Mouse (Mus musculus): ENCODE results near the gene Kti12. TPM values are rescaled to one million over a fixed set of nuclear protein-coding genes. Genes with fewer than 3 reads are reported as not detected.

Gene Kti12
- total and polyA plus RNA-seq, 2 experiments from 2014 or later: 26.3 to 34.4 TPM

- ATAC-seq (no peak), DNase-seq (no peak)
- WGBS: 91% methylated on average over 2 of the region's 2 CpGs
- no peaks in the 10 kb centered on the region for H3K27me3 ChIP-seq (ENCODE audit: insufficient read depth, low read length)
- H3K9ac ChIP-seq: no peak overlapping the region
- H3K9me3 ChIP-seq (ENCODE audit: low read length): no peaks in the 10 kb centered on the region
- H3K27ac ChIP-seq (ENCODE audit: low read depth, low read length): no peak overlapping the region
- H3K4me2 ChIP-seq (ENCODE audit: low read depth): no peak overlapping the region
- no peak overlapping the region for H3K4me3 ChIP-seq (ENCODE audit: low read depth, low read length)
- no peak for TF ChIP-seq CTCF (IDR thresholded peaks at IDR 0.05; ENCODE audit: low read depth)
- peaks cover 6% of the 10 kb centered on the region; the same call in 1 of the 2 replicates for H3K4me1 ChIP-seq (ENCODE audit: insufficient read depth)
- H3K36me3 ChIP-seq (ENCODE audit: insufficient read depth): peaks cover 39% of the 10 kb centered on the region
Measured at GRCm38 (mm10) chr4:108826643-108827042, 20.9 kb upstream of the Kti12 start.

- ATAC-seq (no peak), DNase-seq (no peak)
- WGBS: 74% methylated on average over 1 of the region's 1 CpGs
- no peak overlapping the region for H3K27ac ChIP-seq (ENCODE audit: low read depth, low read length)
- no peaks in the 10 kb centered on the region for H3K27me3 ChIP-seq (ENCODE audit: insufficient read depth, low read length)
- H3K36me3 ChIP-seq (ENCODE audit: insufficient read depth): 0 out of 2 replicates have a peak, but pooled peaks cover 14% of the 10 kb centered on the region
- H3K4me1 ChIP-seq (ENCODE audit: insufficient read depth): peaks cover 15% of the 10 kb centered on the region; the same call in 1 of the 2 replicates
- H3K4me2 ChIP-seq (ENCODE audit: low read depth): no peak overlapping the region
- H3K9ac ChIP-seq: no peak overlapping the region
- no peak for TF ChIP-seq CTCF (IDR thresholded peaks at IDR 0.05; ENCODE audit: low read depth)
- no peaks in the 10 kb centered on the region for H3K9me3 ChIP-seq (ENCODE audit: low read length)
- no peak overlapping the region for H3K4me3 ChIP-seq (ENCODE audit: low read depth, low read length)
Measured at GRCm38 (mm10) chr4:108830698-108831097, 16.9 kb upstream of the Kti12 start.

GRCm38 (mm10) chr4:108832916-108833827 is 14.4 kb upstream of the Kti12 start, which contains the start of gene Btf3l4:
Gene Btf3l4 (minus strand): TSS chr4:108833614.
- WGBS: 3% methylated on average over 65 of the region's 73 CpGs
- Histone ChIP-seq H3K9me3 (ENCODE audit: low read length) (no peaks in the 10 kb centered on the region), H3K4me2 (ENCODE audit: low read depth) (peak within 1 kb of the TSS; percentile 69), H3K36me3 (ENCODE audit: insufficient read depth) (0 out of 2 replicates have a peak, but pooled peaks cover 5% of the 10 kb centered on the region), H3K4me3 (ENCODE audit: low read depth, low read length) (peak within 1 kb of the TSS; percentile 98), H3K27me3 (ENCODE audit: insufficient read depth, low read length) (no peaks in the 10 kb centered on the region), H3K9ac (peak within 1 kb of the TSS; percentile 100), H3K27ac (ENCODE audit: low read depth, low read length) (peak within 1 kb of the TSS; percentile 99), H3K4me1 (ENCODE audit: insufficient read depth) (peaks cover 15% of the 10 kb centered on the region; the same call in 1 of the 2 replicates)
- TF ChIP-seq CTCF (IDR thresholded peaks at IDR 0.05; ENCODE audit: low read depth): no peak
- peak; percentile 95 for ATAC-seq
- DNase-seq: peak; percentile 98

- H3K27ac ChIP-seq (ENCODE audit: low read depth, low read length): peak overlapping the region; percentile 99
- H3K4me2 ChIP-seq (ENCODE audit: low read depth): peak overlapping the region; percentile 69
- 0 out of 2 replicates have a peak, but pooled peaks cover 5% of the 10 kb centered on the region for H3K36me3 ChIP-seq (ENCODE audit: insufficient read depth)
- no peaks in the 10 kb centered on the region for H3K9me3 ChIP-seq (ENCODE audit: low read length)
- DNase-seq: no peak
- peak overlapping the region; percentile 100 for H3K9ac ChIP-seq
- peak overlapping the region; percentile 98 for H3K4me3 ChIP-seq (ENCODE audit: low read depth, low read length)
- ATAC-seq: no peak
- no peaks in the 10 kb centered on the region for H3K27me3 ChIP-seq (ENCODE audit: insufficient read depth, low read length)
- under 1% methylated on average over 6 of the region's 6 CpGs for WGBS
- no peak for TF ChIP-seq CTCF (IDR thresholded peaks at IDR 0.05; ENCODE audit: low read depth)
- peaks cover 15% of the 10 kb centered on the region; the same call in 1 of the 2 replicates for H3K4me1 ChIP-seq (ENCODE audit: insufficient read depth)
Measured at GRCm38 (mm10) chr4:108833828-108834114, 13.8 kb upstream of the Kti12 start.

- H3K27me3 ChIP-seq (ENCODE audit: insufficient read depth, low read length): no peaks in the 10 kb centered on the region
- H3K4me1 ChIP-seq (ENCODE audit: insufficient read depth): peaks cover 15% of the 10 kb centered on the region; the same call in 1 of the 2 replicates
- peak within 1 kb of the TSS; percentile 100 for H3K9ac ChIP-seq
- under 1% methylated on average over 34 of the region's 34 CpGs for WGBS
- peak within 1 kb of the TSS; percentile 98 for H3K4me3 ChIP-seq (ENCODE audit: low read depth, low read length)
- ATAC-seq (peak; percentile 79), DNase-seq (peak; percentile 94)
- H3K27ac ChIP-seq (ENCODE audit: low read depth, low read length): peak within 1 kb of the TSS; percentile 99
- H3K4me2 ChIP-seq (ENCODE audit: low read depth): peak within 1 kb of the TSS; percentile 69
- H3K36me3 ChIP-seq (ENCODE audit: insufficient read depth): 0 out of 2 replicates have a peak, but pooled peaks cover 5% of the 10 kb centered on the region
- no peaks in the 10 kb centered on the region for H3K9me3 ChIP-seq (ENCODE audit: low read length)
- TF ChIP-seq CTCF (IDR thresholded peaks at IDR 0.05; ENCODE audit: low read depth): 0 out of 2 replicates have a peak, but pooled peaks have one; percentile 8
Measured at GRCm38 (mm10) chr4:108834115-108834970, 13.2 kb upstream of the Kti12 start, which contains the start of gene Txndc12. Gene Txndc12 (plus strand): TSS chr4:108834601.

GRCm38 (mm10) chr4:108834971-108835311 is 12.6 kb upstream of the Kti12 start:
- Histone ChIP-seq H3K4me3 (ENCODE audit: low read depth, low read length) (peak overlapping the region; percentile 98), H3K9me3 (ENCODE audit: low read length) (no peaks in the 10 kb centered on the region), H3K4me2 (ENCODE audit: low read depth) (peak overlapping the region; percentile 69), H3K36me3 (ENCODE audit: insufficient read depth) (0 out of 2 replicates have a peak, but pooled peaks cover 3% of the 10 kb centered on the region), H3K27me3 (ENCODE audit: insufficient read depth, low read length) (no peaks in the 10 kb centered on the region), H3K9ac (peak overlapping the region; percentile 100), H3K4me1 (ENCODE audit: insufficient read depth) (peaks cover 15% of the 10 kb centered on the region; the same call in 1 of the 2 replicates), H3K27ac (ENCODE audit: low read depth, low read length) (peak overlapping the region; percentile 99)
- TF ChIP-seq CTCF (IDR thresholded peaks at IDR 0.05; ENCODE audit: low read depth): no peak
- no peak for ATAC-seq
- WGBS: under 1% methylated on average over 15 of the region's 15 CpGs
- DNase-seq: no peak
